Mouse (Mus musculus) heart, postnatal 0 days (tissue): ENCODE data around the gene Map4k3.

Source experiments
- CTCF ChIP-seq: IDR thresholded peaks from 2 replicates; pipeline ENCODE4 v1.5.1; 2016; ENCODE audit warnings: antibody characterized with exemption, control low read depth, low read depth
- EP300 ChIP-seq: IDR thresholded peaks from 2 replicates; pipeline ENCODE4 v1.6.1; 2016; ENCODE audit warnings: antibody characterized with exemption, low read depth

DNA sequence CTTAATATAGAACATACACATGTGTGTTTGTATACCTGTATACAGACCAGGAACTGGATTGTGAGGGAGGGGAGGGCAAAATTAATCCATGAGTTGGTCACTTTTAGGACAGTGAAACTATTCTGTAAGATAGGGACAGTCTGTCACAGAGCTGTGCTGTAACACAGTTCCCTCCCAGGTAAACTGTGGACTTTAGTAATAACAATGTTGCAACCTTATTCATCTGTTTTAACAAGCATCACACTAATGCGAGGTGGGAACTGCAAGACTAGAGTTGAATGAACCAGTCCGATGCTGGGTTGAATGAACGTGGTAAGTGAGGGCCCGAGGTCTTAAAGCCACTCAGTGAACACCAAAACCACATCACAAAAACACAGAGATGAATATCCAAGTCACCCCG, 14.7 kb downstream of the Map4k3 start:
- no peak for TF ChIP-seq EP300
- no peak for TF ChIP-seq CTCF
